Mouse (Mus musculus): Measurements from ENCODE around the gene Sh3pxd2b.

Sh3pxd2b gene

GRCm38 (mm10) chr11:32340476-32341473 lies 6.8 kb upstream of the Sh3pxd2b start:
- in situ Hi-C loops (cut with MboI, MseI), result no loop called here

- in situ Hi-C loops (cut with MboI, MseI), result no loop called here
Measured at GRCm38 (mm10) chr11:32342770-32343191, 4.8 kb upstream of the Sh3pxd2b start.

GRCm38 (mm10) chr11:32343350-32343749 lies 4.3 kb upstream of the Sh3pxd2b start:
- in situ Hi-C loops (cut with MboI, MseI), result no loop called here

- in situ Hi-C loops (cut with MboI, MseI), result loop anchor here (5.0 kb wide), 1 partner anchor 102 kb away; no protein-coding TSS in a partner anchor
Measured at GRCm38 (mm10) chr11:32345504-32346297, 1.9 kb upstream of the Sh3pxd2b start.

GRCm38 (mm10) chr11:32347264-32347606 lies 385 bp upstream of the Sh3pxd2b start:
- in situ Hi-C loops (cut with MboI, MseI), result loop anchor here (5.0 kb wide), 1 partner anchor 100 kb away; no protein-coding TSS in a partner anchor

GRCm38 (mm10) chr11:32348433-32349283 lies 1.0 kb downstream of the Sh3pxd2b start:
- in situ Hi-C loops (cut with MboI, MseI), result loop anchor here (5.0 kb wide), 1 partner anchor 99 kb away; no protein-coding TSS in a partner anchor

GRCm38 (mm10) chr11:32349284-32349953 lies 1.8 kb downstream of the Sh3pxd2b start:
- in situ Hi-C loops (cut with MboI, MseI), result loop anchor here (5.0 kb wide), 1 partner anchor 98 kb away; no protein-coding TSS in a partner anchor

GRCm38 (mm10) chr11:32352946-32353345 lies 5.3 kb downstream of the Sh3pxd2b start:
- in situ Hi-C loops (cut with MboI, MseI), result loop anchor here (25.0 kb wide), 1 partner anchor 1184 kb away; no protein-coding TSS in a partner anchor

- in situ Hi-C loops (cut with MboI, MseI), result loop anchor here (25.0 kb wide), 1 partner anchor 1182 kb away; no protein-coding TSS in a partner anchor
Measured at GRCm38 (mm10) chr11:32355377-32355776, 7.8 kb downstream of the Sh3pxd2b start.

- in situ Hi-C loops (cut with MboI, MseI), result loop anchor here (25.0 kb wide), 1 partner anchor 1180 kb away; no protein-coding TSS in a partner anchor
Measured at GRCm38 (mm10) chr11:32357686-32358085, 10.1 kb downstream of the Sh3pxd2b start.

- in situ Hi-C loops (cut with MboI, MseI), result loop anchor here (25.0 kb wide), 1 partner anchor 1179 kb away; no protein-coding TSS in a partner anchor
Measured at GRCm38 (mm10) chr11:32358399-32358798, 10.8 kb downstream of the Sh3pxd2b start.

GRCm38 (mm10) chr11:32359566-32359965 lies 11.9 kb downstream of the Sh3pxd2b start:
- in situ Hi-C loops (cut with MboI, MseI), result loop anchor here (25.0 kb wide), 1 partner anchor 1178 kb away; no protein-coding TSS in a partner anchor

- in situ Hi-C loops (cut with MboI, MseI), result loop anchor here (25.0 kb wide), 1 partner anchor 1176 kb away; no protein-coding TSS in a partner anchor
Measured at GRCm38 (mm10) chr11:32361774-32362173, 14.2 kb downstream of the Sh3pxd2b start.

- in situ Hi-C loops (cut with MboI, MseI), result loop anchor here (25.0 kb wide), 1 partner anchor 1174 kb away; no protein-coding TSS in a partner anchor
Measured at GRCm38 (mm10) chr11:32363188-32363587, 15.6 kb downstream of the Sh3pxd2b start.

GRCm38 (mm10) chr11:32363610-32364220 lies 16.1 kb downstream of the Sh3pxd2b start:
- in situ Hi-C loops (cut with MboI, MseI), result loop anchor here (25.0 kb wide), 1 partner anchor 1174 kb away; no protein-coding TSS in a partner anchor

- in situ Hi-C loops (cut with MboI, MseI), result loop anchor here (25.0 kb wide), 1 partner anchor 1173 kb away; no protein-coding TSS in a partner anchor
Measured at GRCm38 (mm10) chr11:32364375-32364774, 16.8 kb downstream of the Sh3pxd2b start.

- in situ Hi-C loops (cut with MboI, MseI), result loop anchor here (25.0 kb wide), 1 partner anchor 1172 kb away; no protein-coding TSS in a partner anchor
Measured at GRCm38 (mm10) chr11:32365498-32365897, 17.9 kb downstream of the Sh3pxd2b start.

- in situ Hi-C loops (cut with MboI, MseI), result loop anchor here (25.0 kb wide), 1 partner anchor 1170 kb away; no protein-coding TSS in a partner anchor
Measured at GRCm38 (mm10) chr11:32367056-32367455, 19.4 kb downstream of the Sh3pxd2b start.

GRCm38 (mm10) chr11:32368986-32369385 lies 21.4 kb downstream of the Sh3pxd2b start:
- in situ Hi-C loops (cut with MboI, MseI), result loop anchor here (25.0 kb wide), 1 partner anchor 1168 kb away; no protein-coding TSS in a partner anchor
